Mouse (Mus musculus): ENCODE data around the gene Hcrt. TPM values are rescaled to one million over a fixed set of nuclear protein-coding genes. Genes with fewer than 3 reads are reported as not detected.

Gene Hcrt
- total RNA-seq (2014; rRNA removed) (6.9 TPM in 1 of 2 replicates, not detected in the other), polyA plus RNA-seq (2015; fragmentation: Nextera tagmentation; extraction: Ambion mirVana) (0.88 and 1.2 TPM in 2 replicates)

GRCm38 (mm10) chr11:100762831-100763230 lies at the start of gene Hcrt:
TSS of gene Hcrt (minus strand) at chr11:100762931.
- 89% methylated on average over 7 of the region's 7 CpGs for WGBS
- no peak for TF ChIP-seq CTCF (IDR thresholded peaks at IDR 0.05; ENCODE audit: low read depth)
- no peak for DNase-seq (ENCODE audit: low spot score)
- H3K9ac ChIP-seq (replicated peaks; ENCODE audit: low read length), result peak within 1 kb of the TSS; percentile 22; the same call in 1 of the 2 replicates
- peak within 1 kb of the TSS; percentile 54 for H3K4me2 ChIP-seq (ENCODE audit: low read depth, low read length)
- H3K4me3 ChIP-seq (ENCODE audit: low read length), result peak within 1 kb of the TSS; percentile 34
- no peaks in the 10 kb centered on the region for H3K27me3 ChIP-seq (ENCODE audit: insufficient read depth, low read length)
- no peaks in the 10 kb centered on the region for H3K9me3 ChIP-seq (ENCODE audit: low read length)
- peak within 1 kb of the TSS; percentile 49; the same call in 1 of the 2 replicates for H3K27ac ChIP-seq
- no peak for ATAC-seq
- no peaks in the 10 kb centered on the region for H3K36me3 ChIP-seq (ENCODE audit: insufficient read depth, low read length)
- H3K4me1 ChIP-seq (ENCODE audit: insufficient read depth, low read length), result peaks cover 6% of the 10 kb centered on the region; the same call in 1 of the 2 replicates

- peak; percentile 42 for TF ChIP-seq CTCF (IDR thresholded peaks at IDR 0.05; ENCODE audit: low read depth)
- ATAC-seq (no peak), DNase-seq (ENCODE audit: low spot score) (no peak)
- 87% methylated on average over 2 of the region's 2 CpGs for WGBS
- Histone ChIP-seq H3K36me3 (ENCODE audit: insufficient read depth, low read length) (no peaks in the 10 kb centered on the region), H3K9me3 (ENCODE audit: low read length) (no peaks in the 10 kb centered on the region), H3K4me1 (ENCODE audit: insufficient read depth, low read length) (no peaks in the 10 kb centered on the region), H3K4me3 (ENCODE audit: low read length) (no peak overlapping the region), H3K4me2 (ENCODE audit: low read depth, low read length) (no peak overlapping the region), H3K27ac (no peak overlapping the region), H3K27me3 (ENCODE audit: insufficient read depth, low read length) (no peaks in the 10 kb centered on the region), H3K9ac (replicated peaks; ENCODE audit: low read length) (no peak overlapping the region)
Observed at GRCm38 (mm10) chr11:100811132-100811531, 48.4 kb upstream of the Hcrt start.

GRCm38 (mm10) chr11:100810516-100810915 lies 47.8 kb upstream of the Hcrt start:
- no peak overlapping the region for H3K4me2 ChIP-seq (ENCODE audit: low read depth, low read length)
- no peak for TF ChIP-seq CTCF (IDR thresholded peaks at IDR 0.05; ENCODE audit: low read depth)
- H3K9me3 ChIP-seq (ENCODE audit: low read length), result no peaks in the 10 kb centered on the region
- H3K27me3 ChIP-seq (ENCODE audit: insufficient read depth, low read length), result no peaks in the 10 kb centered on the region
- H3K27ac ChIP-seq, result no peak overlapping the region
- H3K36me3 ChIP-seq (ENCODE audit: insufficient read depth, low read length), result no peaks in the 10 kb centered on the region
- ATAC-seq (no peak), DNase-seq (ENCODE audit: low spot score) (no peak)
- no peak overlapping the region for H3K9ac ChIP-seq (replicated peaks; ENCODE audit: low read length)
- 82% methylated on average over 9 of the region's 9 CpGs for WGBS
- no peaks in the 10 kb centered on the region for H3K4me1 ChIP-seq (ENCODE audit: insufficient read depth, low read length)
- no peak overlapping the region for H3K4me3 ChIP-seq (ENCODE audit: low read length)

- H3K36me3 ChIP-seq (ENCODE audit: insufficient read depth, low read length), result peaks cover 27% of the 10 kb centered on the region
- DNase-seq (ENCODE audit: low spot score) (no peak), ATAC-seq (no peak)
- H3K9me3 ChIP-seq (ENCODE audit: low read length), result no peaks in the 10 kb centered on the region
- no peaks in the 10 kb centered on the region for H3K27me3 ChIP-seq (ENCODE audit: insufficient read depth, low read length)
- H3K9ac ChIP-seq (replicated peaks; ENCODE audit: low read length), result no peak overlapping the region
- WGBS, result 69% methylated on average over 20 of the region's 20 CpGs
- no peak overlapping the region for H3K4me2 ChIP-seq (ENCODE audit: low read depth, low read length)
- TF ChIP-seq CTCF (IDR thresholded peaks at IDR 0.05; ENCODE audit: low read depth), result no peak
- no peak overlapping the region for H3K4me3 ChIP-seq (ENCODE audit: low read length)
- no peak overlapping the region for H3K27ac ChIP-seq
- no peaks in the 10 kb centered on the region for H3K4me1 ChIP-seq (ENCODE audit: insufficient read depth, low read length)
Observed at GRCm38 (mm10) chr11:100806380-100807305, 43.9 kb upstream of the Hcrt start.

GRCm38 (mm10) chr11:100805535-100805934 lies 42.8 kb upstream of the Hcrt start:
- no peak for ATAC-seq
- Histone ChIP-seq H3K9ac (replicated peaks; ENCODE audit: low read length) (no peak overlapping the region), H3K36me3 (ENCODE audit: insufficient read depth, low read length) (peaks cover 33% of the 10 kb centered on the region), H3K27ac (no peak overlapping the region), H3K9me3 (ENCODE audit: low read length) (no peaks in the 10 kb centered on the region), H3K4me3 (ENCODE audit: low read length) (no peak overlapping the region), H3K4me1 (ENCODE audit: insufficient read depth, low read length) (no peaks in the 10 kb centered on the region), H3K27me3 (ENCODE audit: insufficient read depth, low read length) (no peaks in the 10 kb centered on the region), H3K4me2 (ENCODE audit: low read depth, low read length) (no peak overlapping the region)
- TF ChIP-seq CTCF (IDR thresholded peaks at IDR 0.05; ENCODE audit: low read depth), result no peak
- WGBS, result 77% methylated on average over 7 of the region's 7 CpGs
- no peak for DNase-seq (ENCODE audit: low spot score)

- peaks cover 33% of the 10 kb centered on the region for H3K36me3 ChIP-seq (ENCODE audit: insufficient read depth, low read length)
- WGBS, result 98% methylated on average over 10 of the region's 10 CpGs
- TF ChIP-seq CTCF (IDR thresholded peaks at IDR 0.05; ENCODE audit: low read depth), result no peak
Observed at GRCm38 (mm10) chr11:100804409-100804808, 41.7 kb upstream of the Hcrt start.

GRCm38 (mm10) chr11:100799426-100799825 lies 36.7 kb upstream of the Hcrt start:
- peak; percentile 7 for DNase-seq (ENCODE audit: low spot score)
- Histone ChIP-seq H3K36me3 (ENCODE audit: insufficient read depth, low read length) (peaks cover 25% of the 10 kb centered on the region), H3K4me1 (ENCODE audit: insufficient read depth, low read length) (no peaks in the 10 kb centered on the region), H3K4me2 (ENCODE audit: low read depth, low read length) (no peak overlapping the region), H3K9ac (replicated peaks; ENCODE audit: low read length) (no peak overlapping the region), H3K9me3 (ENCODE audit: low read length) (no peaks in the 10 kb centered on the region), H3K27ac (no peak overlapping the region), H3K27me3 (ENCODE audit: insufficient read depth, low read length) (no peaks in the 10 kb centered on the region), H3K4me3 (ENCODE audit: low read length) (no peak overlapping the region)
- no peak for TF ChIP-seq CTCF (IDR thresholded peaks at IDR 0.05; ENCODE audit: low read depth)
- ATAC-seq, result no peak
- WGBS, result 55% methylated on average over 5 of the region's 5 CpGs

More at GRCm38 (mm10) chr11:100804409-100804808, 41.7 kb upstream of the Hcrt start:
- no peak overlapping the region for H3K4me2 ChIP-seq (ENCODE audit: low read depth, low read length)
- H3K27me3 ChIP-seq (ENCODE audit: insufficient read depth, low read length), result no peaks in the 10 kb centered on the region
- ATAC-seq, result no peak
- no peaks in the 10 kb centered on the region for H3K9me3 ChIP-seq (ENCODE audit: low read length)
- no peak overlapping the region for H3K9ac ChIP-seq (replicated peaks; ENCODE audit: low read length)
- H3K4me1 ChIP-seq (ENCODE audit: insufficient read depth, low read length), result no peaks in the 10 kb centered on the region
- H3K4me3 ChIP-seq (ENCODE audit: low read length), result no peak overlapping the region
- no peak overlapping the region for H3K27ac ChIP-seq
- no peak for DNase-seq (ENCODE audit: low spot score)
